Mouse (Mus musculus): ENCODE results near the gene Smarcb1. TPM values are rescaled to one million over a fixed set of nuclear protein-coding genes. Genes with fewer than 3 reads are reported as not detected.
"Not testable (repeated sequence)": the region's sequence is repeated elsewhere in the genome, so short reads cannot be mapped to it uniquely, and the experiment has no call there.

The Smarcb1 gene
- total RNA-seq, 2 experiments from 2014 or later: 14.9 to 15.2 TPM

- DNase-seq: no peak
These were observed 31.8 kb downstream of the Smarcb1 start for GRCm38 (mm10) chr10:75889406-75890153.

DNA sequence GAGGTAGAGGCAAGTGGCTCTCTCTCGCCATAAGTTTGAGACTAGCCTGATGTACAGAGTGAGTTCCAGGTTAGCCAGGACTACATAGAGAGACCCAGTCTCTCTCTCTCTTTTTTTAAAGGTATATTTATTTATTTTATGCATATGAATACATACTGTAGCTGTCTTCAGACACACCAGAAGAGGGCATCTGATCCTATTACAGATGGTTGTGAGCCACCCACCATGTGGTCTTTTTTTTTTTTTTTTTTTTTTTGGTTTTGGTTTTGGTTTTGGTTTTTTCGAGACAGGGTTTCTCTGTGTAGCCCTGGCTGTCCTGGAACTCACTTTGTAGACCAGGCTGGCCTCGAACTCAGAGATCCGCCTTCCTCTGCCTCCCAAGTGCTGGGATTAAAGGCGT, 33.9 kb downstream of the Smarcb1 start:
- DNase-seq: not testable (repeated sequence)

GRCm38 (mm10) chr10:75884742-75885141, 36.7 kb downstream of the Smarcb1 start:
- no peak for DNase-seq

DNA sequence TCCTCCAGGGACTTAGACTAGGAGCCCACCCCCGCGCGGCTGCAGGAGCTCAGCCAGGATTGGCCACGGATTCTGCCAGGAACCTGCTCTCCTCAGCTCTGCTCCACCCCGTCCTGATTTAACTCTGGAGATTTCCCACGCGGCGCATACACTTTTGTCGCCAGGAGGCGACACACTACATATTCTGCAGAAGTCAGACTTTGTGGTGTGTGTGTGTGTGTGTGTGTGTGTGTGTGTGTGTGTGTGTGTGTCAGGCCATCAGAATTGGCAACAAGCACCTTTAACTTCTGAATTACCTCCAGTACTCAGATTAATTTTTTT, 38.2 kb downstream of the Smarcb1 start:
- DNase-seq: peak; percentile 69

DNA sequence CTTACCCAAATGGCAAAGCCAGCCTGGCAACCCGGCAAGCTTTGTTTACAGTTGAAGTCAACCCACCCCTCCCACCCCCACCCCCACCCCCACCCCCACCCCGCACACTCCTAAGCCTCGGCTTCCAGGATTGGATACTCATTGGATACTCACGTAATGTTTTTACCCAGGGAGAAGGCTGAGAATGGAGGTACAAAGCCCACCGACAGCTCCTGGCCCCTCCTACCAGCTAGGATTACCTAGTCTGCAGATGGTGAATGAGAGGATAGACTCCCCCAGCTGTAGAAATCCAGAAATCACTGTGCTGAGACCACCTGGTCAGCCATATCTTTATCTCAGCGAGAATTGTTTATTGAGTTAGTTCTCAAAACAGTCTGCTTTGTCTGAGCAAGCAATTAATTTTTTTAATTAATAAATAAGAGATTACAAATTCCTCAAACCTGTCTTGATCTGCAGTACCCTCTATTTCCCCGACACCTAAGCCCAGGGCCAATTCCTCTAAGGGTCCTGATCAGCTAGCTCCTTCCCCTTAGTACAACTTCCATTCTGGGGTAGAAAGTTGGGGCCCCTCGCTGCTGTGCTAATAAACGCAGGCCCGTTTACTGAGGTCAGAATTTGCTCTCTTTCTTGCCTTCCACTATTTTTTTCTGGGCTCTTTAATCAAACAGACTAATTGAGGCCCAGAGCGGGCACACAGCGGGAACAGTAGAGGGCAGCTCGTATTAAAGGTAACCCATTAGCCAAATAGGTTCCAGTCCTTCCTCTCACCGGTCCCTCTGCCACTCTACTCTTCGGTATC, 38.8 kb downstream of the Smarcb1 start:
- no peak for DNase-seq

DNA sequence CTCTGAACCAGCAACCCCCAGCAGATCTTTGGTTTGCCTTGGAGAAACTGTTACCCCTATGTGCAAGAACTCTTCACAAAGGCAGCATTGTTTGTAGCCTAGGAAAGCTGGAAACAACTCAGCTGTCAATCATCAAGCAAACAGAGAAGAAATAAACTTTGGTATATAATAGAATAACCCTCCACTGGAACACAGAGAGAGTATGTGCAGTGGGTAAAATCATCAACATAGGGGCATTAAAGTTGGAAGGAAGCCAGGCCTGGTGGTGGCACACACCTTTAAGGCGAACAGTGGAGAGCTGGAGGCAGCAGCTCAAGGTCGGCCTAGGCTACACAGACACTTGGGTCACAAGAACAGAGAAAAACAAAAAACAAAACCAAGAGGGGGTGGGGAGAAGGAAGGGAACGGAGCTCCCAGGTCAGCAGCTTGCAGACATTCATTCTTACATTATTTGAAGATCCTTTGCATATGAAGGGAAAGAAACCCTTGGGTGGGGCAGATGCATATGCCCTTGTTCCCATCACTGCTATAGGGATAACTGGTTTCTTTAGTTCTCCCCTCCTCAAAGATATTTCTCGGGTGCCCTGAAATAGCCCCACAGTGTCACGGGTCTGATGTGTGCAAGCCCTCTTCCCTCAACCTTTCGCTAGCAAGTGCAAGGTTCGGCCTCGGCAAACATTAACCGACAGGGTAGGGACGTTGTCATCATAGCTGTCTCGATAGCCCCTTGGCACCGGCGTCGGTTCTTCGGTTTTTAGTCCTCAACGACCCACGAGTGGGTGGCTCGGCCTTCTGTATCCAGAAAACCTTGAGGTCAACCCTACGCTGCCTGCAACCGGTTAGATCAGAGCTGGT, 39.6 kb downstream of the Smarcb1 start:
- no peak for DNase-seq

- no peak for DNase-seq
These were observed 40.4 kb downstream of the Smarcb1 start for GRCm38 (mm10) chr10:75880771-75881577.

DNA sequence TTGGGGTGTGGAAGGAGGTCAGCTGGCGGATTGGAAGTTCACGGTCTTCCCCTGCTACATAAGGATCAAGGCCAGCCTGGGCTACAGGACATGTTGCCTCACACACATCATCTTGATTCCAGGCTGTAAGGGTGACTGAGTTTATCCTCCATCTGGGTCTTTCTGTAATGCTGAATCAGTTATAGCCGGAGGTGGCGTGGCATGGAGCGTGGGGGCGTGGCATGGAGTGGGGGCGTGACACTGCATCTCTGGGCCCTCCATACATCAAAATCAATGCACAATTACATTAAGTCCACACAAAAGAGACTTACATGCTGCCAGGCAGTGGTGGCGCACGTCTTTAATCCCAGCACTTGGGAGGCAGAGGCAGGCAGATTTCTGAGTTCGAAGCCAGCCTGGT, 41.1 kb downstream of the Smarcb1 start:
- no peak for DNase-seq

DNA sequence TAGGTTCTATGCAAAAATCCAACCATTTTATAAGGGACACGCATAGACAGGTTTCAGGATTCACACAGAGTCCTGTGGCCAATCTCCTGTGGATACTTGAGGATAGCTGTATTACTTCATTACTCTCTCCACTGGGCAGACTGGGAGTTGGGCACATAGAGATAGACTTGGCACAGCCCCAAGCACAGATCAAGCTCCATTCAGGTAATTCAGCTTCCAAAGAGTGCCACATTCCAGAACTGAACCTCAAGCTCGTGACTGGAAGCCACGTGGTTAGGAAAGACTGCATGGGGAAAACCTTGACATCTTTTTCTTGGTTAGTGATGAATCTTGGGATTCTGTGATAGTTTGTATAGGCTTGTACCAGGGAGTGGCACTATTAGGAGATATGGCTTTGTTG, 42.6 kb downstream of the Smarcb1 start:
- DNase-seq: no peak

DNA sequence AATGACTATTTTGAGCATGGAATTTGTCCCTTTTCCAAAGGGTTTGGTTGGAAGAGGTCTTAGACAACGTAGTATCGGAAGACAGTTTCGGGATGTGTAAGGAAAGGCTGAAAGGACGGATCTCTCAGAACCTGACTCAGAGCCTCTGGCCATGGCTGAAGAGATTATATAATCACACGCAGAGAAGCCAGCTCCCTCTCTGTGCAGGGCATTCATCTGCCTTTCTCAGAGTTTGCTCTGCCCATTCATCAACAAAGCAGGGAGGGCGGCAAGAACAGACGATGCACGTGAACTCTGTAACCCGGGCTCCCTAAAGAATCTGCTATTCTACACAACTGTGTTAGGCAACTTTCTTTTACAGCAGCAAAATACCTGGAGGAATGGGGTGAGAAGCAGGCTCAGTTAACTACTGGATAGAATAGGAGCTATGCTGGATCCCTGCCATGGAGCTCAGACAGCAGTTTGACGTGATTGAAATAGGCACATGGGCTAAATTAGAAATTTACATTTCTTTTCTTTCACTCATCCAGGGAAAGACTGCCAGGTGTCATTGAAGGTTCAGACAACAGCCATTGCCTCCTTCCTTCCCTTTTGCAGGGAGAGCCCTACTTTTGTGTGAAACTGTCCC, 47.8 kb downstream of the Smarcb1 start:
- no peak for DNase-seq

DNA sequence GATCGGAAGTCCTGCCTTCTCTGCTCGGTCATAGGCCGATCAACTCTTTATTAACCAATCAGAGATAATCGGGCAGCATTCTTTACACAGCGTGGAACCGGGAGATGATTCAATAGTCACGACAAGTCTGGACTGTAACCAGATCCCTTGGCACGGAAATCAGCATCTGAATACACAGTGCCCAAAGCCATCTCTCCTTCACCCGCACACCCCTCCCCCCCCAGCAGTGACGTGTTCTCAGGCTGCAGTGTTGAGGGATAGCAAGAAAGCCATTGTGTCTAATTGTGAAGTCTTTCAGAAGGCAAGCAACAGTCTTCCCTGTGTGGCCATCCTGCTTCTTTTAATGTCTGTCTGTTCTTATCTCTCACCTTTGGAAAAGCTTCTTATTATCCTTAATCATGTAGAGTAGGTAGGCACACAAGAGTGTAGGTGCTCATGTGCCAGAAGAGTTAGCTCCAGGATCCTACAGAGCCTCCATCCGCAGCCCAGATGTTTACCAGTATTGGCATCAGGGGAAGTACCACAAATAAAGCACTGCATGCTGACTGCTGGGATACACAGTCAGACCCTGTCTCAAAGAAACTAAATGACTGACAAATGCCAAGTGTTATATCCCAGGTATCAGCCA, 48.4 kb downstream of the Smarcb1 start:
- DNase-seq: peak; percentile 70

DNA sequence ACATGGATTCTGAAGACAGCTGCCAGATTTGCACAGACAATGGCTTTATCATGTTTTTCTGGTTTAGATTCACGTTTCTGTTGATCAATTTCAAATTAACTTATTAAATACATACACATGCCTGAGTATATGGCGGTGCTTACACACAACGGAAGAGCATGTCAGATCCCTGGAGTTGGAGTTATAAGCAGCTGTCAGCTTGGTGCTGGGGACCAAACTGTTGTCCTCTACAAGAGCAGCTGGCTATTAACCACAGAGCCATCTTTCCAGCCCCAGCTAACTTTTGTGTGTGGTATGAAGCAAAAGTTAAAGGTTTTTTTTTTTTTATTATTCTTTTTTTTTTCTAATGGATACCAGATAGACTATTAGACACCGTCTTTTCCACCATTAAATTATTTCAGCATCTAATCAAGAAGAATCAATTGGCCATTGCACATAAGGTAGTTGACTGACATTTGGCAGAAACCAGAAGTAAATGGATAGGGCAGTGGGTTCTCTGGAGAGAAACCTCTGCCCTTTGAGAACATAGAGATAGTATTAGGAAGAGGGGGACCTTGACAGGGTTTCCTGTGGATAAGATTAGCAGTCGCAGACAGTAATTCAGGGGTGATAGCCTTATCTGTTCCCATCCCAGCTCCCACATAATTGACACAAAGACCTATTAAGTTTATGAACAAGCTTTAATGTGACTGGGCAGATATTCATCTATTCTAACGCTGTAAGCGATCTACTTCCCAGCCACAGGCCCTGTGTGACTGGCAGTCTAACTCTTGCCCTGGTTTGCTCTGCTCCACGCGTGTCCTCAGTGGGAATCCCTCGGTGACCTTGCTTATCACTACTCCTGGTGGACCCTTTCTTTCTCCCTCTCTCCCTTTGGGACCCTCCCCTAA, 49.1 kb downstream of the Smarcb1 start:
- no peak for DNase-seq

DNA sequence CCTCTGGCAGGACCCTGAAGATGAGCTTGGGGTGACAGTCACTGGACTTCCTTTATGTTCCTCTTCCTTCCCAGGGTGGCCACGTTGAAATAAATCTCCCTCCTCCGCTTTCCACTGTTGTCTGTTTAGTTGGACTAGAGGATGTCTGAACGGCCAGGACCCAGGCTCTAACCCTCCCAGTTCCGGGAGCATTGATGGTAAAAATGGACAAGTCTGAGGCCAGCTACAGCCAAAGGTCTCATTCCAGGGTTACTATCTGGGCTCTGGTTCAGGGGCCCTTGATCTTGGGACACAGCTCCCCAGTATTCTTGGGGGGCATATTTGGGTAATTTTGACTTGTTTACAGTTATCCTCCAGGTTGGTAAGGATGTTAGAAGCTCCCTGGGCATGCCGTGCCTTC, 59.8 kb downstream of the Smarcb1 start:
- no peak for DNase-seq

DNA sequence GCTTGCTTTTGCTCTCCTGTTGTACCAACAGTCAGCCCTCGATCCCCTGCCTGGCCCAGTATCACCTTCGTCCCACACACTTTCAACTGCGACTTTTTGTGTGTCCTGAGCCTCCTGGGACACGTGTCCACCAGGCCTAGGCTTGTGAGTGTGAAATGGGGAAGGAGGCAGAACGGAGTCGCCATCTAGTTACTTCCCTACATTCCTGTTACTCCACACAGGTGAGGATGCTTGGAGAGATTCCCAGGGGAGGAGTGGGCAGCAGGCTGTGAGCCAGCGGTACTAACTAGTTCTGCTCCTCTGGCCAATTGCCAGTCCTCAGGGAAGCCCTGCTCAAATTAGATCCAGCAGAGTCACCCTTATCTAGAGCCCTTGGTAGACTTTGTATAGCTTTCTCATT, 60.7 kb downstream of the Smarcb1 start:
- DNase-seq: no peak

- DNase-seq: peak; percentile 84
These were observed 61.5 kb downstream of the Smarcb1 start, which contains the start of gene Mif for GRCm38 (mm10) chr10:75859786-75860470. TSS of gene Mif (minus strand) at chr10:75860240.

DNA sequence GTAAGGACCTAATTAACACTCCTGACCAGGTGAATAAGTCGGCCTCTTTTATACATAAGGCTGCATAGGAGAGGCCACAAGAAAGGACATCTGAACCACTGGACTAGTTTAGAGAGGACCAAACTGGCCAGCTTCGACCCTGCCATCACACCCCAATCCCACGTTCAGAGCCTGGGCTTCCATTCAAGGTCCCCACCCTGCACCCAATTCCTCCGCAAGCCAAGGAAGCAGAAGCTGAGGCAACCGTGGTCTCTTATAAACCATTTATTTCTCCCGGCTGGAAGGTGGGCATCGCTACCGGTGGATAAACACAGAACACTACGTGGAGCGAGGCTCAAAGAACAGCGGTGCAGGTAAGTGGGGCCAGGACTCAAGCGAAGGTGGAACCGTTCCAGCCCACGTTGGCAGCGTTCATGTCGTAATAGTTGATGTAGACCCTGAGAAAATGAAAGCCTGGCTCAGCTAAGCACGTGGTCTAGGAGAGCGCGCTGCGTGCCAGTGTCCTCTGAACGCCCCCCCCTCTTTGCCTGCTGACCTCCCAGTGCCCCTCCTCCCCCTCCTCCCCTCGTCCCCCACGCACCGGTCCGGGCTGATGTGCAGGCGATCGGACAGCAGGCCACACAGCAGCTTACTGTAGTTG, 62.2 kb downstream of the Smarcb1 start:
- DNase-seq: no peak

GRCm38 (mm10) chr10:75857598-75857997, 63.8 kb downstream of the Smarcb1 start:
- no peak for DNase-seq

- DNase-seq: no peak
These were observed 64.4 kb downstream of the Smarcb1 start for GRCm38 (mm10) chr10:75856976-75857375.
